Mouse (Mus musculus) embryo, embryonic 10.5 days (tissue): ENCODE measurements around the gene Alb.

Source experiments
- DNase-seq: peaks from one replicate; pipeline ENCODE4 v3.0.0-alpha.2; 2015; ENCODE audit warnings: low spot score

Gene Alb

DNA sequence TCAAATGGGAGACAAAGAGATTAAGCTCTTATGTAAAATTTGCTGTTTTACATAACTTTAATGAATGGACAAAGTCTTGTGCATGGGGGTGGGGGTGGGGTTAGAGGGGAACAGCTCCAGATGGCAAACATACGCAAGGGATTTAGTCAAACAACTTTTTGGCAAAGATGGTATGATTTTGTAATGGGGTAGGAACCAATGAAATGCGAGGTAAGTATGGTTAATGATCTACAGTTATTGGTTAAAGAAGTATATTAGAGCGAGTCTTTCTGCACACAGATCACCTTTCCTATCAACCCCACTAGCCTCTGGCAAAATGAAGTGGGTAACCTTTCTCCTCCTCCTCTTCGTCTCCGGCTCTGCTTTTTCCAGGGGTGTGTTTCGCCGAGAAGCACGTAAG lies at the start of gene Alb:
Gene Alb (plus strand): TSS at position 279 of the 400 bp plus-strand sequence.
- no peak for DNase-seq

DNA sequence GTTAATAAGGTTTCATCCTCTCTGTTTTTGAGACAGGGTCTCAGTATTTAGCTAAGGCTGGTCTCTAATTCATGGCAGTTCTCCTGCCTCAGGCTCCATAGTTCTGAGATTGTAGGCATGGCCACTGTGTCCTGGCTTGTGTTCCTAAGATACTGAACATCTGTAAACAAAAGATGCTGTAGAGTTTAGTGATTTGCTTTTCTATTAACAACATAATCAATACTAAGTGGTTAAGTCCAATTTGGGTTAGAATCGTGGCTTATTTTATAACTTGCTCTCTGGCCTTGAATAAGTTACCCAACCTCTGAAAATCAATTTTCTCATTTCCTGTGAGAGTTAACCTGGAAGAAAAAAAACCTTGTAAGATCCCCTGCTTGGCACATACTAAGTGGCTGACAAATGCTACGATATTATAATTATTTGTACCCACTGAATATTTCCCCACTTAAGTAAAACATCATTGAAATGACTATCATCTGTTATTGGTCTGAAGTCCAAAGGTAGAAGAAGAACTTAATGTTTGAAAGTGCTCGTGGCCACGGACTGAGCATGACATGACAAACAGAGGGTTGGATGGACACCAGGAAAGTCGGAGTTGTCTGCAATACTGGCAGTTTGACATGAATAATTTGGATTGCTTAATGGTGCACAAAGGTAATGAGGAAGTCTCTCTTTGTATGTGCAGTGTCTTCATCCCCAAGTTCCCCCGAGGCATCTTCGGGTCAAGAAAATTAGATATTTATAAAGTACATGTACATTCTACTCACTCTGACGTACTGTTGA lies 46.4 kb upstream of the Alb start:
- no peak for DNase-seq

DNA sequence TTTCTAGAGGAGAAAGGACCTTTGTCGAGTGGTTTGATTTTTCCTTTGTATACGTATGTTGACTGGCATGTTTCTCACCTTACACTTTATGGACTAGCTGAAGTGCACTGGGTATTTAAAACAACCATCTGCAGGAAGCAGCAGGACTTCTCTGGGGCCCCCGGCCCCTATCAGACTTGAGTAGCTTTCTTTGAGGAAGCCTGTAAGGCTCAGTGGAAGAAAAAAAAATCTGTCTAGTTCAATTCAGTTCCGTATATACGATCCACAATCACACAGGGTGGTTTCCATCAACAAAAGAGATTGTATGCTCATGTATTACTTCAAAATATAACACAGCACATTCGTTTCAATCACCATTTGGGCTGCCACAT lies 45.8 kb upstream of the Alb start:
- no peak for DNase-seq

DNA sequence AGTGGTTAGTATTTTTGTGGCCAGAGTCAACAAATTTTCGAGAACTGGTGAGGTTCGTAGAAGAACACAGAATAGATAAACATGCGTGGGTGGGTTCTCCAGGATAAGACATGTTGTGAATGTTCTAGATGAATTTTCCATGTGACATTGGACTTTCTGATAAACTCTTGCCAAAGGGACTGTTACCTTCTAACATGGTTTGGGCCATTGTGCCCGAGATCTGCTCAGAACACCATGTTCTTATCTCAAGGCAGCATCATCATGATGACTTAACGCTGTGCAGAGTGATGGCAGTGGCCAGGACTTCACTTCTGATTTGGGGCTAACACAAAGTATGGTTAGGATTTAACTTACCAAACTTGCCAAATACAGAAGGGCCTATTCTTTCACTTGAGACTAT lies 36.1 kb upstream of the Alb start:
- DNase-seq: no peak

- DNase-seq: no peak
Observed at GRCm38 (mm10) chr5:90425191-90425590, 35.5 kb upstream of the Alb start.

GRCm38 (mm10) chr5:90431053-90431452 lies 29.6 kb upstream of the Alb start:
- DNase-seq: no peak

DNA sequence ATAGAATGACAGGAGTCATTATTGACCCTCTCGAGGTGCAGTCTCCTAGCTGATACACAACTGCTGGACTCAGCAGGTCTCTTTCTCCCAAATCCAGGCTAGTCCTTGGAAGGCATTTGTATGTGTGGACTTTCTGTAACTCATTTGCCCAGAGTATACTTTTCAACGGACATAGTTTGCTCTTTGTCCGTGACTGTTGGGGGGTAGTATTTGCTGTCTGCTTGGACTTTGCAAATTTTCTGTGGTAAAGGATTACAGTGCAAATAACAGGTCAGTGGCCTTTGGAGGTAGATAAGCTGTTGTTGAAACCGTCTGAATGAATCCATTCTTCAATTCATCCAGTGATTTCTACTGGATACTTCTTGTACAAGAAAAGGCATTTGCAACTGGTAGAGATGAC lies 21.5 kb upstream of the Alb start:
- DNase-seq: no peak

DNA sequence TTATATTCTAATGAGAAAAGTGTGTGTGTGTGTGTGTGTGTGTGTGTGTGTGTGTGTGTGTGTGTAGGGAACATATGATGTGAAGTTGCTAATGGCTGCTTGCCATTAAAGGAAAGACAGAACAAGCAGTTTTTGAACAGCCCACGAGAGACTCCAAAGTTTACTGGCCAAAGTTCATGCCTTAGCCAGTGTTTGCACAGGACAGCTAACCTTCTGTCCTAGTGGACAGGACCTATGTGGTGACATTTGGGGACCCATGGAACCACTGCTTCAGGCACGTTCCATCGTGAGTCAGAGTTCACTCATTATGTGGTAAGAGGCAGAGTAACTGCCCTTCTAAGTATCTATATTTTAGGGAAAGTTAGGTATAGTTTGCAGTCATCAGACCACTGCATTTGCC lies 13.1 kb upstream of the Alb start:
- DNase-seq: no peak

DNA sequence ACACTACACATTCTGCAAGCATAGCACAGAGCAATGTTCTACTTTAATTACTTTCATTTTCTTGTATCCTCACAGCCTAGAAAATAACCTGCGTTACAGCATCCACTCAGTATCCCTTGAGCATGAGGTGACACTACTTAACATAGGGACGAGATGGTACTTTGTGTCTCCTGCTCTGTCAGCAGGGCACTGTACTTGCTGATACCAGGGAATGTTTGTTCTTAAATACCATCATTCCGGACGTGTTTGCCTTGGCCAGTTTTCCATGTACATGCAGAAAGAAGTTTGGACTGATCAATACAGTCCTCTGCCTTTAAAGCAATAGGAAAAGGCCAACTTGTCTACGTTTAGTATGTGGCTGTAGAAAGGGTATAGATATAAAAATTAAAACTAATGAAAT lies 10.7 kb upstream of the Alb start:
- no peak for DNase-seq

DNA sequence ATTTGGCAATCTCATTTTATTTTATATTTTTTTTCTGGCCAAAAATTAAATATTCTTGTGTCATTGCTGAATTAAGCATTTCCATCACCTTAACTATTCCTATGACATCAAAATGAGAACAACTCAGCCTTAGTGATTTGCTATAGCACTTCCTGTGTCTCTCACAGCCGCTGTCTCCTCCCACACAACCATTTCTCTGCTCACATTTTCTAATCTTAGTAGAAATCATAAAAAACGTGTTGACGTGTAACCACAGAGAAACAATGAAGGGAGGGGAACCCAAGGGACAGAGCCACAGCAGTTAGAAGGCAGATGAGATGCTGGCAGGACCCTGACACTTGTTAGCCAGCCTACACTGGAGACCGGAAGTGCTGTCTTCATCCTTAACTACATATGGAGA lies 8.0 kb upstream of the Alb start:
- no peak for DNase-seq

DNA sequence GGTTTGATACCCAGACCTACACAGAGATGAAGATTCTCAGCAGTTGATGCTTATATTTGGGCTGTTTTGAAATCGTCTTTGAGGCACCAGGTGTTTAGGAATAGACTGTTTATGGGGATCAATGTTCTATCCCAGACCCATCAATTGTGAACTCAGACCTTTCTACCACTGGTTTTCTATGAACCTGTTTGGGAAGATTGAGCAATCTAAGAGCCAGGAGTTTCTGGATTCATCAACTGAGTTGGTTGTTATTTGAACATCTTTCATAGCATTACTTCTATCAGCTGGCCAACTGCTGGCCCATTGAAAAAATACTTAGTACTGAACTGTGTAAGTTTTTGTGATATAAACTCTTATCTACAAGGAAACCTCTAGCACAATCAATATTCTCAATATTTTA lies 3.5 kb upstream of the Alb start:
- DNase-seq: no peak

DNA sequence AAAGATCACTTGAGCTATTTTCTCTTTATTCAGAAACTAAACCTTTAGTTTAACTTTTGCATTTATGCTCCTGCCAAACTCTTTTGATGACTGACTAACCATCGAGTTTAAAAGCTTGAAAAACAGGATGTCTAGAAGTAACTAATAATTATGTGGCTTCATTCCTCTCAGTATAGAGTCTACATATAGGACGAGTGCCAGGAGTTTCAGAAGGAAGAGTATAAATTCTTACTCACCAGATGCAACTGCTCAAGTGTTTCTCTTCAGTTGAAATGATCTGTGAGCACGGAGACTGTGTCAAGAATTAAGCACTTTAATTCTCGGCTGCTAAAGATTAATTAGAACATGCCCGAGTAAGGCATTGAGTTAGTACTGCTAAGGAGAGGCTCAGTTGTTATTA lies 2.0 kb upstream of the Alb start:
- no peak for DNase-seq

DNA sequence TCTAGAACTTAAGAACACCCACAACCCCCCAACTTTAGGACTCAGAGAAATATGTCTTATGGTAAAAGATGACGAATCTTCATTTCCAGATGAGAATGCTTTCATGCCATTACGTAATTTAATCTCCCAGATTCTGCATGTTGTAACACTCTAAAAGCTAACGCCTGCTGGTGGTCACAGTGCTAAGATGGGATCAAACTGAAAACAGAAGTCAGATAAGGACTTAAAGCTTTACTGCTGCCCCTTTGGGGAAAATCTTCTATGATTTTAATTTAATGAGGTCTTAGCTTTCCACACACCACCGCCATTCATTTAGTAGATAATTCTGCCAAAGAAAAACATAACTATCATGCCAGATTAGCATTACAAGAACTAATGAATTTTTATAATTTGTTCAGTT lies 6.1 kb downstream of the Alb start:
- DNase-seq: peak; percentile 7

- peak; percentile 82 for DNase-seq
Observed at GRCm38 (mm10) chr5:90467245-90467644, 6.5 kb downstream of the Alb start.

DNA sequence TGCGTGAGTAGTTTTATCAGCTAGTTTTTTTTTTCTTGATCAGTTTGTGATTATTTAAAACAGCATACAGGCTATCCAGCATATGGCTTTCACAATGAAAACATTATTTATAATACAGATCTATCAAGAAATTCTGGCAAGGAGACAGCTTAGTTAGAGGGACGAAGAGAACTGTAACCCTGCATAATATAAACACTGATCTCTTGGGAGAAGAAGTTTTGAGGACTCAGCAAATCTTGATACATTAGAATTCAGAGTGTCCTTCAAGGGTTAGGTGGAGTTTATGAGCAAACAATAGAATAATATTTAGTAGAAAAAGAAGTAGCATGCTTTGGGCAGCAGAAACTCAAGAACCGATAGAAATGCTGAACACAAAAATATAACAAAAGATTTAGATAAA lies 10.1 kb downstream of the Alb start:
- DNase-seq: no peak

DNA sequence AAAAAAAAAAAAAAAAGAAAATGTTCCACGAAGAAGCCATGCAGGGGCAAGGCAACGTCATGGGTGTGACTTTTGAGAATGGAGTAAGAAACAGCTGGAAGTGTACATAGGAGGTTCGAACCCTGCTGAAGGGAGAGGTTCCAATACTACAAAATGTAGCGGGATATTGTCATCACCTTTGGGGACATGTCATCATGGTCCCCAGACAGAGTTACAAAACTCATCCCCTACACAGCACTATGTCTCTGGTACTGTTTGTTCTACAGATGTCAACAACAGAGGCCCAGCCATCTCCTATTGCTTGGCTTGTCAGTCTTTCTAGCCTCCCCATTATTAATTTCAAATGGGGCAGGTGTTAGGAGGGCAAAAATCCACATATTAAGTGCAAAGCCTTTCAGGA lies 13.2 kb downstream of the Alb start:
- no peak for DNase-seq

- DNase-seq: no peak
Observed at GRCm38 (mm10) chr5:90474369-90474768, 13.7 kb downstream of the Alb start.

GRCm38 (mm10) chr5:90476741-90477140 lies 16.0 kb downstream of the Alb start:
- no peak for DNase-seq

DNA sequence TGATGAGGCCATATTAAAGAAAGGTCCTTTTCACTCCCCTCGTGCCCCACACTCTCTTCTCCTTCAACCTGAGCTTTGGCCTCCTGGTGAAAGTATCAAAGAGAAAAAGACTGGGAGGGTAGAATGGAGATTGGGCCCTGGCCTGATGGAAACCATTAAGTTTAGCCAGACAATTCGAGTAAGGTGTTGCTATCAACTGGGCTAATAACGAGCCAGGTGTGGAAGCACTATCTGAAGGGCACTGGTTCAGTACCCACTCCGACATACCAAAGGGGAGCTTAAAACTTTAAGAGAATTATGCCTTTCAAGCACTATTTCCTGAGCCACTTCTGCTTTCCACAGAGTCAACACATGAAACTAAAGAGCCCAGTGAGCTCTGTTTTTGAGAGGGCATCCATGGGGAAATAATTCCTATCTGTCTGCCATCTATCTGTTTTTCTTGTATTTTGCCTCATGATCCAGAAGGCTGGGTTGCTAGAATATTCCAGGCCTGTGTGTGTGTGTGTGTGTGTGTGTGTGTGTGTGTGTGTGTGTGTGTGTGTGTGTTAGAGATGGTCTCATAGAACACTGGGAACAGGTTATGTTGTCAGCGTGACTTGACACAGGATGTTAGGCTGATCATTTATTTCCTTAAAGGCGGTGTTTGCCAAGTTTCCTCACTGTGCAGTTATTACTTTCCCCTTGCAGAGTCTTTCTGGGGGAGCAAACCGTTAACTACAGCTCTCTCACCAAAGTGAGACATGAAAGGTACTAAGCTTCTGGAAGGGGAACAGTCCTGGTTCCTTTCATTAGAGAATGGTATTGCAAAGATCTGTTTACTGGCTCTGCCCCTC lies 16.8 kb downstream of the Alb start:
- DNase-seq: no peak

- DNase-seq: no peak
Observed at GRCm38 (mm10) chr5:90478886-90479285, 18.2 kb downstream of the Alb start.

DNA sequence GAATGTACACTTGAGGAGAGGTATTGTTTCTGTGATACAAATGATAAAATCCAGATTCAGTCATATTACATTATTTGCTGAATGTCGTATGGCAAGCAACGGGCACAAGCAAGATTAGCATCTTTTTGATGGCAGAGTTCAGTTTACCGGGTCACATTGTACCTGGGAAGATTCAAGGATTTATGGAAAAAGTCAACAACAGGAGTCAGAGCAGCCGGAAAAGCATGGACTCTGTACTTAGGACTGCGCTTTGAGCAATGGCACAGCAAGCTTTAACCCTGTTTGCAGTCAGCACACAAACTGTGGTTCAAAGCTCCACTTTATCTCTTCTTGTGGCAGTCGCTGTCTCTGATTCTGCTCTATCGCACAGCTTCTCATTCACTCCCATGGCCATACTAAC lies 24.9 kb downstream of the Alb start:
- no peak for DNase-seq

- DNase-seq: no peak
Observed at GRCm38 (mm10) chr5:90488323-90488722, 27.6 kb downstream of the Alb start.

DNA sequence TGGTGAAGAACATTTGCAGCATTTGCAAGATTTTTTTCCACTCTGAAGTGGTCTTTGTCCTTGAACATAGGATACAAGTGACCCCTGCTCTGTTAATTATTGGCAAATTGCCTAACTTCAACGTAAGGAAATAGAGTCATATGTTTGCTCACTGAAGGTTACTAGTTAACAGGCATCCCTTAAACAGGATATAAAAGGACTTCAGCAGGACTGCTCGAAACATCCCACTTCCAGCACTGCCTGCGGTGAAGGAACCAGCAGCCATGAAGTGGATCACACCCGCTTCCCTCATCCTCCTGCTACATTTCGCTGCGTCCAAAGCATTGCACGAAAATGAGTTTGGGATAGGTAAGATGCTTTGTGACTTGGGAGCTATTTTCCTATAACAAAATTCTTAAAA lies 29.8 kb downstream of the Alb start, which contains the start of gene Afp:
Gene Afp (plus strand): TSS at position 220 of the 400 bp plus-strand sequence.
- DNase-seq: no peak

GRCm38 (mm10) chr5:90492440-90492839 lies 31.7 kb downstream of the Alb start:
- no peak for DNase-seq
